Mouse (Mus musculus): ENCODE results near the gene Cbs.

DNA sequence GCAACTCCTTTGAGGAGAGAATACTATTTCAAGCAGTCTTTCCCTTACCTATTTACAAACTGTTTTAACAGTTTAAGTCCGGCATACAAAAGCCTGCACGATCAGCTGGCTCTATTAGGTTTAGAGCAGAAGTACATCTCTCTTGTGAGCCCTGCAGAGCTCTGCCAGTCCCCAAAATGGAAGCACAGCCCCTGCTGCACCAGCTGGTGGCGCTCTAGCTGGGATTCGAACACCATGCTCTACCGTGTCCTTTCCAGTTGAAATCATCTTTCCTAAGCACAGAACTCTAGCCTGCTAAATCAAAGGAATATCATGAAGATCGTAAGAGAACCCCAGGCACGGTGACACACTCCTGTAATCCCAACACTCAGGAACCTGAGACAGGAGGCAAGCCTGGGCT, 30.6 kb downstream of the Cbs start:
- TF ChIP-seq CTCF (IDR thresholded peaks at IDR 0.05; ENCODE audit: low read depth, low read length) (peak; percentile 86), EP300 (IDR thresholded peaks at IDR 0.05; ENCODE audit: insufficient read depth, low read depth, low read length) (no peak)
